Mouse (Mus musculus) hindbrain, embryonic 11.5 days (tissue): ENCODE measurements around the gene Abhd15. TPM values are rescaled to one million over a fixed set of nuclear protein-coding genes. Genes with fewer than 3 reads are reported as not detected.

Experiments
- ATAC-seq: fragments of 200-750 bp; cut with Nextera tagmentation; 2 replicates; pipeline ENCODE4 v1.8.0; 2017; ENCODE audit warnings: mild to moderate bottlenecking, moderate TSS enrichment, moderate library complexity; ENCODE audit not compliant: low FRiP score
- DNase-seq: peaks from one replicate; pipeline ENCODE4 v3.0.0-alpha.2; 2015; ENCODE audit warnings: low spot score
- H3K27ac ChIP-seq: fragments of 300-500 bp; sonication (generic); 2 replicates; pipeline ENCODE4 v1.5.1; 2014; ENCODE audit warnings: mild to moderate bottlenecking, low read depth, low read length
- H3K27me3 ChIP-seq: fragments of 300-500 bp; sonication (generic); 2 replicates; pipeline ENCODE4 v1.6.1; 2014; ENCODE audit warnings: mild to moderate bottlenecking, low read length, moderate library complexity, mixed read lengths; ENCODE audit not compliant: control insufficient read depth, insufficient read depth
- H3K36me3 ChIP-seq: fragments of 300-500 bp; sonication (generic); 2 replicates; pipeline ENCODE4 v1.6.1; 2014; ENCODE audit warnings: mild to moderate bottlenecking, low read length, moderate library complexity, mixed read lengths; ENCODE audit not compliant: control insufficient read depth, insufficient read depth
- H3K4me1 ChIP-seq: fragments of 300-500 bp; sonication (generic); replicated peaks from 2 replicates; pipeline ENCODE4 v1.6.1; 2014; ENCODE audit warnings: low read length, mixed read lengths; ENCODE audit not compliant: control insufficient read depth, insufficient read depth
- H3K4me2 ChIP-seq: fragments of 300-500 bp; sonication (generic); replicated peaks from 2 replicates; pipeline ENCODE4 v1.6.1; 2014; ENCODE audit warnings: mild to moderate bottlenecking, low read depth, low read length
- H3K4me3 ChIP-seq: fragments of 300-500 bp; sonication (generic); 2 replicates; pipeline ENCODE4 v1.5.1; 2014; ENCODE audit warnings: low read depth, low read length
- H3K9ac ChIP-seq: fragments of 300-500 bp; sonication (generic); 2 replicates; pipeline ENCODE4 v1.6.1; 2014; ENCODE audit warnings: low read depth, low read length
- H3K9me3 ChIP-seq: fragments of 300-500 bp; sonication (generic); 2 replicates; pipeline ENCODE4 v1.6.1; 2016; ENCODE audit warnings: low read length; ENCODE audit not compliant: control insufficient read depth
- WGBS: fragments of 180-500 bp; shearing (Covaris S2); extraction: QIAGEN DNeasy Blood & Tissue Kit; methylation state at CpG from one replicate; pipeline ENCODE4 v1.1.7; 2014; 5-methylcytosine and 5-hydroxymethylcytosine counted together
- polyA plus RNA-seq: library from polyadenylated mRNA; unstranded; fragments of >200 nt; fragmentation: Nextera tagmentation; extraction: Ambion mirVana; gene quantifications from 2 replicates; pipeline ENCODE4 v1.2.1, GENCODE M21; 2014

Abhd15 gene
- polyA plus RNA-seq, 1 experiment from 2014 or later: 2.1 TPM

- H3K4me1 ChIP-seq: peaks cover 10% of the 10 kb centered on the region
- H3K27ac ChIP-seq: peak overlapping the region; percentile 42; the same call in 1 of the 2 replicates
- ATAC-seq: no peak
- WGBS: 4% methylated on average over 6 of the region's 6 CpGs
- H3K36me3 ChIP-seq: no peaks in the 10 kb centered on the region
- DNase-seq: peak; percentile 84
- H3K27me3 ChIP-seq: no peaks in the 10 kb centered on the region
- no peak overlapping the region for H3K4me3 ChIP-seq
- peak overlapping the region; percentile 8; the same call in 1 of the 2 replicates for H3K4me2 ChIP-seq
- no peak overlapping the region for H3K9ac ChIP-seq
- no peaks in the 10 kb centered on the region for H3K9me3 ChIP-seq
Measured at GRCm38 (mm10) chr11:77497341-77497756, 17.6 kb upstream of the Abhd15 start.

DNA sequence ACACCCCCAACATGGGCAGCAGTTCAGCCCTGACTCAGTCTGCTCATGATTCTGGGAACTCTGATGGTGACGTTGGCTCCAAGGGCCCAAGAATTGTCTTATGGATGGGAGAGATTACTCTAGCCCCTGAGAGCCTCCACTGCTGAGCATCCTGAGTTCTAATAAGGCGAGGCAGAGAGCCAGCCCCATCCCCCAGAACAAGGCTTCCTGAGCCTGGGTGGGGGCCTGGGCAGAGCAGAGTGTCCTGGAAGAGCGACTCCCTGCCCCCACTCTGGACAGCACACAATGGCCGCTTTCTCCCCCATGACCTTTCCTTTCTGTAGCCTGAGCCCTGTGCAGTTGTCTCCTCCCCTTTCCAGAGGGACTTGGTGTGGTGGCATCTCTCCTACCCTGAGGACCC lies 17.1 kb upstream of the Abhd15 start:
- Histone ChIP-seq H3K4me1 (peaks cover 10% of the 10 kb centered on the region), H3K36me3 (no peaks in the 10 kb centered on the region), H3K4me3 (no peak overlapping the region), H3K27ac (no peak overlapping the region), H3K4me2 (no peak overlapping the region), H3K27me3 (no peaks in the 10 kb centered on the region), H3K9me3 (no peaks in the 10 kb centered on the region), H3K9ac (no peak overlapping the region)
- ATAC-seq: no peak
- 20% methylated on average over 4 of the region's 4 CpGs for WGBS
- no peak for DNase-seq

DNA sequence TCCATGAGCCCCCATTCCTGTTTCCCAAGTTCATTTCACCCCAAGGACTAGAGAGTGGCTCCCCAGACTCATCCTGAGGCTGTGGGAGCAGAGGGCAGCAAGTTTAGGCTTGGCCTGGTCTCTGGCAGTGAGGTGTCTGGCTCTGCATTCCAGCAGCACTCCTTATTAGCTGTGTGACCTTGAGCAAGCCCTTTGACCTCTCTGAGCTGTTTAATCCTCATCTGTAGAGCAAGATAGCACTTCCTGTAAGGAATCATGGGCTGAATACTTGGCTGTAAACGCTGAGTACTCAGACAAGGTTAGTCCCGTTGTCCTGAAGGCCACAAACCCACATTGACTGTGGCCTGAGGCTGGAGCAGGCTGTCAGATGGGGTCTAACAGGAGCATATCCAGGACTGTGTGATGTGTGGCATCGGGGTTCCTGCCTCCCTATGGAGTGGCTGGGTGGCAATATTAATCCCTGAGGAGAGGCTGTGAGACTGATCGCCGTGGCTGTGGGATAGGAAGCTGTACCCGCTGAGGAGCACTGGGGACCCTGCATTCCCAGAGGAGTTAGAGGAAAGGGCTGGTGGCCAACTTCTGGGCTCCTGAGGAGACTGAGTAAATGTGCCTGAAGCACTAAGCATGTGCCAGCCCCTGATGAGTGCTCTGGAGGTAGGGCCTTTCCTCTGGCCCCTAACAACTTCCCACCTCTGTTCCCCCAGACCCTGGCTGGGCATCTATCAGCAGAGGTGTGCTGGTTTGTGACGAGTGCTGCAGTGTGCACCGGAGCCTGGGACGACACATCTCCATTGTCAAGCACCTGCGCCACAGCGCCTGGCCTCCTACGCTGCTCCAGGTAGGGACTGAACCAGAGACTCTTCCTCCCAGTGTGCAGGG lies 16.4 kb upstream of the Abhd15 start:
- Histone ChIP-seq H3K4me3 (no peak overlapping the region), H3K9me3 (no peaks in the 10 kb centered on the region), H3K27ac (no peak overlapping the region), H3K4me2 (no peak overlapping the region), H3K27me3 (no peaks in the 10 kb centered on the region), H3K4me1 (peaks cover 10% of the 10 kb centered on the region), H3K9ac (no peak overlapping the region), H3K36me3 (0 out of 2 replicates have a peak, but pooled peaks cover 2% of the 10 kb centered on the region)
- DNase-seq (no peak), ATAC-seq (no peak)
- WGBS: 71% methylated on average over 12 of the region's 12 CpGs

DNA sequence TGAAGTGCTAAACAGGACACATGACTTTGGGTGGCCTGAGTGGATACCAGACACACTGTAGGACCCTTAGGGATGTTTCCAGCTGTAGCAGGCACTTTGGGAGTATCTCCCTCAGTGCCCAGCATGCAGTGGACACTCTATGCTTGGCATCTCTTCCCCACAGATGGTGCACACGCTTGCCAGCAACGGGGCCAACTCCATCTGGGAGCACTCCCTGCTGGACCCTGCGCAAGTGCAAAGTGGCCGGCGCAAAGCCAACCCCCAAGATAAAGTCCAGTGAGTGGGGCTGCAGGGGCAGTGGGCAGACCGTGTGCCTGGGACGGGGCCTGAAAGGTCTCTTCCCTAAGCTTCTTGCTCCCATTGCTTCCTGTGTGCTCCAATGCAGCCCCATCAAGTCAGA lies 15.6 kb upstream of the Abhd15 start:
- no peaks in the 10 kb centered on the region for H3K9me3 ChIP-seq
- peaks cover 4% of the 10 kb centered on the region; the same call in 1 of the 2 replicates for H3K36me3 ChIP-seq
- no peak overlapping the region for H3K4me2 ChIP-seq
- no peaks in the 10 kb centered on the region for H3K27me3 ChIP-seq
- ATAC-seq: no peak
- WGBS: 89% methylated on average over 7 of the region's 7 CpGs
- H3K4me1 ChIP-seq: peaks cover 10% of the 10 kb centered on the region
- H3K27ac ChIP-seq: no peak overlapping the region
- no peak overlapping the region for H3K9ac ChIP-seq
- DNase-seq: no peak
- H3K4me3 ChIP-seq: no peak overlapping the region

DNA sequence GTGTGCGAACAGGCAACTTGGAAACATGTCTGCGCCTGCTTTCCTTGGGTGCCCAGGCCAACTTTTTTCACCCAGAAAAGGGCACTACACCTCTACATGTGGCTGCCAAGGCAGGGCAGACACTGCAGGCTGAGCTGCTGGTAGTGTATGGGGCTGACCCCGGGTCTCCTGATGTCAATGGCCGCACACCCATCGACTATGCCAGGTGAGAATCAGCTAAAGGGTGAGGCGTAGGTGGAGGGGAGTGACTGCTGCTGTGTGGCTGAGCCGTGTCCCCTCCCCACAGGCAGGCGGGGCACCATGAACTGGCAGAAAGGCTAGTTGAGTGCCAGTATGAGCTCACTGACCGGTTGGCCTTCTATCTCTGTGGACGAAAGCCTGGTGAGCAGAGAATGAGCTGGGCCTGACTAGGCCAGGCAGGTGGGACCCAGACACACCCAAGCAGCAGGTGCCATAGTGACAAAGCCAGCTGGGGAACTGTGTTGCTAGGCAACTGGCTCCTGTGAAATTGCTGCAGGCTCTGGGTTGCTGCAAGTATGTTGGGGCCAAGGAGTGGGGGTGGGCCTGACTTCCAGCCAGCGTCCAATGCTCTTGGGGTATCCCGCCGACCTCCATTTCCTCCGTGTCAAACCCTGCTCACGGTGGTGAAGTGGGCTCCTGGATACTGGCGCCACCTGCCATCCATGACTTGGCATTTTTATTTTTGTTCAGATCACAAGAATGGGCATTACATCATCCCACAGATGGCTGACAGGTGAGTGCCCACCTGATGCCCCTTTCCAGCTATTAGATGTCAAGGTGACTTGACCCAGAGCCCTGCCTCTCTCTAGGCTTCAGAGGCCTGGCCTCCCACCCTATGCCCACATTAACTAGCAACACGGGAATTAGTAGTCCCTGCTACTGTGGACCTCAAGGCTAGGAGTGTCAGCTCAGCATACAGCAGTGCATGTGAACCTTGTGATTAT lies 14.3 kb upstream of the Abhd15 start:
- Histone ChIP-seq H3K9ac (no peak overlapping the region), H3K4me3 (no peak overlapping the region), H3K27ac (no peak overlapping the region), H3K36me3 (peaks cover 15% of the 10 kb centered on the region; the same call in 1 of the 2 replicates), H3K27me3 (no peaks in the 10 kb centered on the region), H3K4me2 (no peak overlapping the region), H3K4me1 (peaks cover 5% of the 10 kb centered on the region), H3K9me3 (no peaks in the 10 kb centered on the region)
- WGBS: 85% methylated on average over 17 of the region's 17 CpGs
- ATAC-seq: no peak
- DNase-seq: no peak

GRCm38 (mm10) chr11:77501392-77501791 lies 13.5 kb upstream of the Abhd15 start:
- H3K36me3 ChIP-seq: peaks cover 16% of the 10 kb centered on the region; the same call in 1 of the 2 replicates
- no peak overlapping the region for H3K27ac ChIP-seq
- H3K4me2 ChIP-seq: no peak overlapping the region
- H3K27me3 ChIP-seq: no peaks in the 10 kb centered on the region
- peaks cover 5% of the 10 kb centered on the region for H3K4me1 ChIP-seq
- WGBS: 28% methylated on average over 5 of the region's 5 CpGs
- no peaks in the 10 kb centered on the region for H3K9me3 ChIP-seq
- ATAC-seq (no peak), DNase-seq (peak; percentile 81)
- H3K4me3 ChIP-seq: no peak overlapping the region
- H3K9ac ChIP-seq: no peak overlapping the region

DNA sequence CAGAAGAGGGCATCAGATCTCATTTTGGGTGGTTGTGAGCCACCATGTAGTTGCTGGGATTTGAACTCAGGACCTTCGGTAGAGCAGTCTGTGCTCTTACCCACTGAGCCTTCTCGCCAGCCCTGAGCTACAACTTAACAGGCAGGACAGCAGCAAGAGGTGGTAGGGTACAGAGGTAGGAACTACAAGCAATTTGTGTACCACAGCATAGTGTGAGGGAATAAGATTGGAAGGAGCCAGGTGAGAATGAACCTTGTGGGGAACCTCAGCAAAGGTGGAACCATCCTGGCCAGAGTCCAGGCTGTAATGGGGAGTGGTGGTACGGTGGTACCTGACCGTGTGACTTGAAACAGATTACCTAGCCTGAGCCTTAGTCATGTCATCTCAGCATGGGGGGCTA lies 12.9 kb upstream of the Abhd15 start:
- Histone ChIP-seq H3K4me3 (no peak overlapping the region), H3K9me3 (no peaks in the 10 kb centered on the region), H3K4me1 (peaks cover 4% of the 10 kb centered on the region; the same call in 1 of the 2 replicates), H3K27ac (no peak overlapping the region), H3K4me2 (no peak overlapping the region), H3K9ac (no peak overlapping the region), H3K36me3 (peaks cover 16% of the 10 kb centered on the region), H3K27me3 (no peaks in the 10 kb centered on the region)
- DNase-seq (no peak), ATAC-seq (no peak)
- 96% methylated on average over 4 of the region's 4 CpGs for whole genome bisulfite sequencing

DNA sequence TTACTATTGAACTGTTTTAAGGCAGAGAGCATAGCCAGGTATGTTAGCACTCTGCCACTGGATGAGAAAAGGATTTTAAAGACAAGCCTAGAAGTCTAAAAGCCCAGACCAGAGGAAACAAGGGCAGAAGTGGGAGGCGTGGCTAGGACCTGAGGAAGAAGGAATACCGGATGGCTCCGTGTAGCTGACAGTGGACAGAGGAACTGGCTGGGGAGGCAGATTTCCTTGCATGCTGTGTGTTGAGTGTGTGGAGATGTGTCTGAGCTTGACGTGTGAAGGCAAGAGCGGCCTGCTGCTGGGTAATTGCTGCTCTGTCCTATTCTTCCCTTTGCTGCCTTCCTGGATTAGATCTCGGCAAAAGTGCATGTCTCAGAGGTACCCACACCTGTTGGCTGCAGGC lies 12.4 kb upstream of the Abhd15 start:
- Histone ChIP-seq H3K4me1 (no peaks in the 10 kb centered on the region; the same call in 1 of the 2 replicates), H3K9ac (no peak overlapping the region), H3K4me2 (no peak overlapping the region), H3K36me3 (peaks cover 16% of the 10 kb centered on the region), H3K27me3 (no peaks in the 10 kb centered on the region), H3K4me3 (no peak overlapping the region), H3K9me3 (no peaks in the 10 kb centered on the region), H3K27ac (no peak overlapping the region)
- 85% methylated on average over 6 of the region's 6 CpGs for WGBS
- no peak for ATAC-seq
- DNase-seq: no peak
